Mouse (Mus musculus): ENCODE data around the gene Map6. TPM values are rescaled to one million over a fixed set of nuclear protein-coding genes. Genes with fewer than 3 reads are reported as not detected.

Gene Map6
- polyA plus RNA-seq, 1 experiment from 2014 or later = 0.32 TPM

DNA sequence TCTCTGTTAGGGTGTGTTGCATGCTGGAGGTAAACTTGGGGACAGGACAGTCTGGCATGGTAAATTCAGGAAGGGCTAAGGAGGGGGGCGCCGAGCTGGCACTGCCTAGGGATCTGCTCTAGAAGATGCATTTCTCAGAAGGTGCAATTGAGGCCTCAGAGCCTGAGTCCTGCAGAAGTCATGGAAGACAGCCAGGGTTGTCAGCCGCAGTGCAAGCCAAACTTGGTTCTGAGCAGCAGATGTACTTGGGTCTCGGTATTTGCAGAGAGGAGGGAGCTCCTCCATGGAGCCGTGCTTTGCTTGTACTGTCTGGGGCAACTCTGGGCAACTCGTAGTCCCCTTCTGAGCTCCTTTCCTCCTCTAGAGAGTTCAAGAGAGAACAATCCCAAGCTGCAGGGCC is 58.9 kb downstream of the Map6 start:
- Histone ChIP-seq H3K36me3 (ENCODE audit: control insufficient read depth, insufficient read depth, low read length) (no peaks in the 10 kb centered on the region), H3K4me1 (replicated peaks; ENCODE audit: control insufficient read depth, insufficient read depth, low read length) (no peaks in the 10 kb centered on the region), H3K9me3 (ENCODE audit: control insufficient read depth, low read length) (no peaks in the 10 kb centered on the region)

DNA sequence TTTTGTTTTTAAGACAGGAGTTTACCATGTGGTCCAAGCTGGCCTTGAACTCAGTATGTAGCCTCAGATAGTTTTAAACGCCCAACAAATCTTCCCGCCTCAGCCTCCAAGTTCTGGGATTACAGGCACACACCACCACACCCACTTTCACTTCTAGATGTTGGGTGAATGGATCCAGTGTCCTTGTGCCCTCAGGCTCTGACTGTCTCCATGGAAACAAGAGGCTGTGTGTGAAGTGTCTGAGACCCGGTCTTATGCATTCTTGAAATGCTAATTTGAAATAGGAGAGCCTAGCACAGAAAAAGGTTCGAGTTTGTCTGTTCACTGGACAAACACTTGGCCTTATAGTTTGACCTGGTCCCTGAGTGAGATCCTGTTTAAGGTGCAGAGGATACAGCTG is 61.6 kb downstream of the Map6 start:
- Histone ChIP-seq H3K27ac (ENCODE audit: low read depth, low read length) (no peak overlapping the region), H3K27me3 (replicated peaks; ENCODE audit: control insufficient read depth, insufficient read depth, low read length) (peaks cover 7% of the 10 kb centered on the region), H3K36me3 (ENCODE audit: control insufficient read depth, insufficient read depth, low read length) (no peaks in the 10 kb centered on the region), H3K9me3 (ENCODE audit: control insufficient read depth, low read length) (no peaks in the 10 kb centered on the region), H3K9ac (ENCODE audit: low read depth, low read length) (no peak overlapping the region), H3K4me2 (no peak overlapping the region), H3K4me1 (replicated peaks; ENCODE audit: control insufficient read depth, insufficient read depth, low read length) (no peaks in the 10 kb centered on the region), H3K4me3 (ENCODE audit: low read depth, low read length) (no peak overlapping the region)
- DNase-seq (ENCODE audit: low spot score) = no peak
- no peak for ATAC-seq (replicated peaks; ENCODE audit: low FRiP score)
- 65% methylated on average over 4 of the region's 4 CpGs for WGBS

More for the DNA sequence above, 58.9 kb downstream of the Map6 start:
- WGBS = 64% methylated on average over 6 of the region's 6 CpGs
- Histone ChIP-seq H3K4me2 (no peak overlapping the region), H3K27ac (ENCODE audit: low read depth, low read length) (no peak overlapping the region), H3K27me3 (replicated peaks; ENCODE audit: control insufficient read depth, insufficient read depth, low read length) (peaks cover 10% of the 10 kb centered on the region), H3K4me3 (ENCODE audit: low read depth, low read length) (no peak overlapping the region), H3K9ac (ENCODE audit: low read depth, low read length) (no peak overlapping the region)
- DNase-seq (ENCODE audit: low spot score) (no peak), ATAC-seq (replicated peaks; ENCODE audit: low FRiP score) (no peak)

DNA sequence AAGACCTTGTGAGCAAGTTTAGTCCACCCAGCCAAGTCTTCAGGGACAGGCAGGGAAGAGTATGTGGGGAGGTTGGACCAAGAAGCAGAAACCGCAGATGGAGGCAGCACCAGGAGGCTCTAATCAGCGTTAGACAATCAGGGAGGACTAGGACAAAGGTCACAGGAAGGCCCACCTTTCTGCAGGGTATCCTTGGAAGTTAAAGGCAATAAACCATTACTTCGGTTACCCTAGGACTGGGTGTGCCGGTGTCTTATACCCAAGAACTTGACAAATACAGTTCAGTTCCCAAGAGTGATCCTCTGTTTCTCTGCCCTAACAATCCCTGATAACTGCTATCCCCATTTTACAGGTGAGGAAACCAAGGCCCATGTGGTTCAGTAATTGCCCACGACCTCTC is 62.8 kb downstream of the Map6 start:
- WGBS = 78% methylated on average over 5 of the region's 5 CpGs
- H3K4me2 ChIP-seq = no peak overlapping the region
- H3K4me3 ChIP-seq (ENCODE audit: low read depth, low read length) = no peak overlapping the region
- H3K9ac ChIP-seq (ENCODE audit: low read depth, low read length) = no peak overlapping the region
- no peaks in the 10 kb centered on the region for H3K4me1 ChIP-seq (replicated peaks; ENCODE audit: control insufficient read depth, insufficient read depth, low read length)
- ATAC-seq (replicated peaks; ENCODE audit: low FRiP score) (no peak), DNase-seq (ENCODE audit: low spot score) (no peak)
- H3K9me3 ChIP-seq (ENCODE audit: control insufficient read depth, low read length) = no peaks in the 10 kb centered on the region
- H3K27ac ChIP-seq (ENCODE audit: low read depth, low read length) = no peak overlapping the region
- no peaks in the 10 kb centered on the region for H3K36me3 ChIP-seq (ENCODE audit: control insufficient read depth, insufficient read depth, low read length)
- H3K27me3 ChIP-seq (replicated peaks; ENCODE audit: control insufficient read depth, insufficient read depth, low read length) = peaks cover 7% of the 10 kb centered on the region

DNA sequence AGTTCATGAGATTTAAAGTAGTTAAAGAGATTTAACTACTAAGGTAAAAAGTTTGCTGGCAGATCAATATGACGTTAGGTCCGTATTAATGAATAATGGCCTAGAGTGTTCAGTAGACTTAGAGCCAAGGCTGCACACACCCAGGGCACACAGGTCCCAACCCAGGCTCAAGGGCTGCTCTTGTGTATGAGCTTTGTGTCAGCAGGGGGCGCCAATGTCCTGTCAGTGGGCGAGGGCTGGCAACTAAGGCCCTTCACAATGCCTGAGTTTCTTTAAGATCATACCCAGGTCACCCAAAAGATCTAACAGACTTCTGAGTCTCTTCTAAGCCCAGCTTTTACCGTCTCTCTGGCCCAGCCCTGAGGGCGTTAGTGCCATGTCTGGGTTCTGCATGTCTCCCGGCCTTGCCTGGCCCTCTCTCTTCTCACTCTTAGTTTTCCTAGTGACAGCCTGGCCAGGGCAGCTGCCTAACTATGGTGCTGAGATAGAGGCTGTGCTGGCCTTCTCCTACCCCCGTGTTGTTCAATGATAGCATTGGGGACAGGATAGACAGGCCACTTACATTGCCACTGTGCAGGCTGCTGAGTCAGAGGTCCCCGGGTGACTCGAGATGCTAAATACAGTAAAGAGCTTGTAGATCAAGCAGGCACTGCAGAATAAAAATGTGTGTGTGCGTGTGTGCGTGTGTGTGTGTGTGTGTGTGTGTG is 65.7 kb downstream of the Map6 start:
- Histone ChIP-seq H3K9ac (ENCODE audit: low read depth, low read length) (no peak overlapping the region), H3K27ac (ENCODE audit: low read depth, low read length) (no peak overlapping the region), H3K27me3 (replicated peaks; ENCODE audit: control insufficient read depth, insufficient read depth, low read length) (no peaks in the 10 kb centered on the region), H3K4me1 (replicated peaks; ENCODE audit: control insufficient read depth, insufficient read depth, low read length) (no peaks in the 10 kb centered on the region), H3K4me2 (no peak overlapping the region), H3K9me3 (ENCODE audit: control insufficient read depth, low read length) (no peaks in the 10 kb centered on the region), H3K36me3 (ENCODE audit: control insufficient read depth, insufficient read depth, low read length) (no peaks in the 10 kb centered on the region), H3K4me3 (ENCODE audit: low read depth, low read length) (no peak overlapping the region)
- ATAC-seq (replicated peaks; ENCODE audit: low FRiP score) (no peak), DNase-seq (ENCODE audit: low spot score) (peak; percentile 74)
- WGBS = 46% methylated on average over 12 of the region's 12 CpGs

DNA sequence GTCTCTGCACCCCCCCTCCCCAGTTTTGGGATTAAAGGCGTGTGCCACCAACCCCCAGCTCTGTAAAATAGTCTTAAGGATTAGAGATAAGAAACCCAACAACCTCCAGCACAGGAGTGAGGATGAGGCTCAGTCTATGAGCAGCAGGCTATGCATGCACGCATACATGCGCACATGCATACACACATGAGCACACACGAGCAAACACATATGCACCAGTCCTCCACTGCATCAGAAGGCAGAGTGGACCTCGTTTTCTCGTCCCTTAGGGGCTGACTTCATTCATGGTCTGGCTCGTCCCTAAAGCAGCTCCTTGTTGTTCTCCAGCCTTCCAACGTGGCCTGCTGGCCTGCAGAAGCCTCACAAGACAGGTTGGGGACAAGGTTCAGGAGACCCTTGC is 73.5 kb downstream of the Map6 start:
- 78% methylated on average over 8 of the region's 8 CpGs for whole genome bisulfite sequencing
- Histone ChIP-seq H3K4me3 (ENCODE audit: low read depth, low read length) (no peak overlapping the region), H3K27me3 (replicated peaks; ENCODE audit: control insufficient read depth, insufficient read depth, low read length) (no peaks in the 10 kb centered on the region), H3K27ac (ENCODE audit: low read depth, low read length) (no peak overlapping the region), H3K9me3 (ENCODE audit: control insufficient read depth, low read length) (no peaks in the 10 kb centered on the region), H3K4me1 (replicated peaks; ENCODE audit: control insufficient read depth, insufficient read depth, low read length) (no peaks in the 10 kb centered on the region), H3K9ac (ENCODE audit: low read depth, low read length) (no peak overlapping the region), H3K4me2 (no peak overlapping the region), H3K36me3 (ENCODE audit: control insufficient read depth, insufficient read depth, low read length) (peaks cover 6% of the 10 kb centered on the region)
- no peak for ATAC-seq (replicated peaks; ENCODE audit: low FRiP score)
- DNase-seq (ENCODE audit: low spot score) = no peak

DNA sequence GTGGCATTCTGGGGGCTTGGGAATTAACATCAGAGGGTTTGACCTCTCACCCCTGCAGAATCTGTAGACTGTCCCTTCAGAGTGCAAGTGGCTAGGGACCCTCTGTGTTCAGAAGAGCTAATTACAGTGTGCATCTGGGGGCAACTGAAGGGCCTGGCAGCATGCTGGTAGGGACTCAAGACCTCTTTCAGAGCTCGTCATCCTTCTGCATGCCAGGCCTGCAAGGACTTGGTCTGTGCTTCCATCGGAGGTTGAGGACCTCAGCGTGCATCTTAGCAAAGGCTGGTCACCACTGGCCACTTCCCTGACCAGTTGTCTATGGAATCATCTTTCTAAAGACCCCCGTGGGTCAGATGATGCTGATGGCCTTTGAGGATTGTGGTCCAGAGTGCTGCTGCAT is 76.3 kb downstream of the Map6 start:
- WGBS = 78% methylated on average over 4 of the region's 4 CpGs
- Histone ChIP-seq H3K4me3 (ENCODE audit: low read depth, low read length) (no peak overlapping the region), H3K36me3 (ENCODE audit: control insufficient read depth, insufficient read depth, low read length) (peaks cover 14% of the 10 kb centered on the region), H3K4me2 (no peak overlapping the region), H3K27ac (ENCODE audit: low read depth, low read length) (no peak overlapping the region), H3K9ac (ENCODE audit: low read depth, low read length) (no peak overlapping the region), H3K9me3 (ENCODE audit: control insufficient read depth, low read length) (no peaks in the 10 kb centered on the region), H3K27me3 (replicated peaks; ENCODE audit: control insufficient read depth, insufficient read depth, low read length) (no peaks in the 10 kb centered on the region), H3K4me1 (replicated peaks; ENCODE audit: control insufficient read depth, insufficient read depth, low read length) (no peaks in the 10 kb centered on the region)
- DNase-seq (ENCODE audit: low spot score) (no peak), ATAC-seq (replicated peaks; ENCODE audit: low FRiP score) (no peak)

DNA sequence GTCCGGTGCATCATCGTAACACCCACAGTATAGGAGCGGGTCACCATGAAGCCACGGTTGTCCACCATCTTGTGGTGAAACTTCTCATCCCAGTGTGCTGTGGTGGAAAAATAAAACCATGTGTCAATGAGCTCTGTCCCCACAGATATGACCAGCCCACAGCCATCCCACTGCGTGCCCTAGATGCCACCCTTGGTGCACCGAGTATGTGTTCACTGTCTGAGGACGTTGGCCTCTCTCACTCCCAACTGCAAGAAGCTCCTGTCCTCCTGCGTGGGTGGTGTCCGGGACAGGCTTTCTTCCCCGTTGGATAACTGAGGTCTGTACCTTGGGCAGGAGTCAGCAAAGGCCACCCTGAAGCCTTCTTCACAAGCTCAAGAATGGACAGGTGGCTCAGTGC is 80.0 kb downstream of the Map6 start:
- Histone ChIP-seq H3K36me3 (ENCODE audit: control insufficient read depth, insufficient read depth, low read length) (peaks cover 21% of the 10 kb centered on the region), H3K4me2 (no peak overlapping the region), H3K9me3 (ENCODE audit: control insufficient read depth, low read length) (no peaks in the 10 kb centered on the region), H3K27ac (ENCODE audit: low read depth, low read length) (no peak overlapping the region), H3K4me1 (replicated peaks; ENCODE audit: control insufficient read depth, insufficient read depth, low read length) (peaks cover 3% of the 10 kb centered on the region; the same call in 1 of the 2 replicates), H3K4me3 (ENCODE audit: low read depth, low read length) (no peak overlapping the region), H3K27me3 (replicated peaks; ENCODE audit: control insufficient read depth, insufficient read depth, low read length) (peaks cover 5% of the 10 kb centered on the region), H3K9ac (ENCODE audit: low read depth, low read length) (no peak overlapping the region)
- DNase-seq (ENCODE audit: low spot score) (no peak), ATAC-seq (replicated peaks; ENCODE audit: low FRiP score) (no peak)
- WGBS = 94% methylated on average over 10 of the region's 10 CpGs

DNA sequence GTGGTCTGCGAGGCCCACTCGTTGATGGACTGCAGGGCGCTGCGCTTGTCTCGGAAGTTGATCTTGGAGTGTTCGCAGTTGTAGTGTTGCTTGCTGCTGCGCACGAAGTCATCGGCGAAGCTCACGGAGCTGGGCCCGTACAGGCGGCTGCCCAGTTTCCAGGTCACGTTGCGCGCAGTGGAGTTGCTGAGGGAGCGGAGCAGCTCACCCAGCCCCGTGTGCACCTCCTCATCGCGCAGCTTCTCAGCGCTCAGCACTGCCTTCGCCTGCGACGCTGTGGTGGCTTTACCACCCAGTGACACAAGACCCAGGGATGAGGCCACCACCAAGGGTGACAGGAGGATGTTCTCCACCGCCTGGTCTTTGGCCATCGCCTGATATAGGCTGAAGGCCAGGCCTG is 81.6 kb downstream of the Map6 start:
- H3K36me3 ChIP-seq (ENCODE audit: control insufficient read depth, insufficient read depth, low read length) = peaks cover 17% of the 10 kb centered on the region
- peaks cover 15% of the 10 kb centered on the region for H3K27me3 ChIP-seq (replicated peaks; ENCODE audit: control insufficient read depth, insufficient read depth, low read length)
- 93% methylated on average over 26 of the region's 26 CpGs for WGBS
- ATAC-seq (replicated peaks; ENCODE audit: low FRiP score) = no peak
- H3K9me3 ChIP-seq (ENCODE audit: control insufficient read depth, low read length) = no peaks in the 10 kb centered on the region
- no peak overlapping the region for H3K4me3 ChIP-seq (ENCODE audit: low read depth, low read length)
- no peak overlapping the region for H3K4me2 ChIP-seq
- peaks cover 5% of the 10 kb centered on the region; the same call in 1 of the 2 replicates for H3K4me1 ChIP-seq (replicated peaks; ENCODE audit: control insufficient read depth, insufficient read depth, low read length)
- DNase-seq (ENCODE audit: low spot score) = no peak
- H3K27ac ChIP-seq (ENCODE audit: low read depth, low read length) = no peak overlapping the region
- no peak overlapping the region for H3K9ac ChIP-seq (ENCODE audit: low read depth, low read length)

Measured in liver, embryonic 11.5 days (tissue).